Mouse (Mus musculus): ENCODE measurements around the gene Hltf.

The Hltf gene

GRCm38 (mm10) chr3:20147647-20148046, 90.0 kb downstream of the Hltf start:
- no peak for DNase-seq

GRCm38 (mm10) chr3:20150511-20150910, 92.9 kb downstream of the Hltf start:
- DNase-seq = no peak

GRCm38 (mm10) chr3:20151651-20152050, 94.0 kb downstream of the Hltf start:
- no peak for DNase-seq

DNA sequence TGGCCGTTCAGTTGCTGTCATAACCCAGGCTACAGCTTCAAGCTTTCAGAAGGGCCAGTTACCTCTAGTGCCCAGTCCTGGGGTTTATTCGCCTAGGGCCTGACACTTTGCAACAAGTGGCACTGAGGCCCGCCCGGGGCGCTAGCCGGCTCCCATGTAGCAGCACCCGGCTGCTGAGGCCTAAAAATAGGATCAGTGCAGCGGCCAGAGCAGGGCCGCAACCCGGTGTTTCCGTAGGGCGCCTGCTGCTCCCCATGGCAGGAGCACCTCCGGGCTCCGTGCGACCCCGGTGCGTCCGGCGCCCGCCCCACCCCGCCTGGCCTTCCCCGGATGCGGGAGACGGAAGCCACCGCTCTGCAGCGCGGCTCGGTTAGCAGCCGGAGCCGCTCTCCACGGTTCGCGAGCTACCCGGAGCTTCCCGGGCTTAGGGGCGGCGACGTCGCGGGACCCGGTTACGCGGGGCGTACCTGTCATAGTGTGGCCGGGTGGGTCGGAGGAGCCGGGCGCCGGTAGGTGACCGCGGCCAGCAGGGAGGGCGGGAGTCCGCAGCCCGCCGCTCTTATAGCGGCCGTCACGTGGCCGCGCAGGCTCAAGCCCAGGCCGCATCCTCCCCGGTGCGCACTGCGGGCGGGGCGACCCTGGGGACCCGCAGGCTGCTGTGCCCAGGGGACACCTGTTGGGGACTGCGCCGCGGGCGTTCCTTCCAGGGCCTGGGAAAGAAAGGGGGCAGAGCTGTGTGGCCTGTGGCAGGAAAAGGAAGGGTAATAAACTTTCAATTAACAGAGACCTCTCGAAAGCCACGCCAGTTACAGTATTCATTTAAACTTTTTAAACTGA, 97.1 kb downstream of the Hltf start, which contains the start of gene Gyg:
Gene Gyg, minus strand, starts transcription at position 787 of the 837 bp plus-strand sequence.
- DNase-seq = peak; percentile 67

DNA sequence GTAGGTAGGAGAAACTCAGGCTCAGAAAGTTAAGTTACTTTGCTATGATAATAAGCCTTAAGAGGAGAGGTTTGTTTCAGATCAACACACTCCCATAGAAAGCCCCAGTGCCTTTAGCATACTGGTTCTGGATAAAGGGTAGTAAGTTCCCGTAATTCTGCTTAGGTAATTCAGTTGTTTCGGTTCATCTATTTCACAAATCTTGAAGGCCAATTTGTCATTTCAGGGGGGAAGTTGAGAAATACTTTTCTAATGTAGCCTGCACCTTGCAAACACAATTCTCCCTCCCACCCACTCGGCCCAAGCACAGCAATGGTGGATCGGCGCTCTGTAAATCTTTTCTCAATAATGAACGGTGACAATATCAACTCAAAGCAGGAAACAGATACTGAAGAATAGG, 97.9 kb downstream of the Hltf start:
- no peak for DNase-seq

DNA sequence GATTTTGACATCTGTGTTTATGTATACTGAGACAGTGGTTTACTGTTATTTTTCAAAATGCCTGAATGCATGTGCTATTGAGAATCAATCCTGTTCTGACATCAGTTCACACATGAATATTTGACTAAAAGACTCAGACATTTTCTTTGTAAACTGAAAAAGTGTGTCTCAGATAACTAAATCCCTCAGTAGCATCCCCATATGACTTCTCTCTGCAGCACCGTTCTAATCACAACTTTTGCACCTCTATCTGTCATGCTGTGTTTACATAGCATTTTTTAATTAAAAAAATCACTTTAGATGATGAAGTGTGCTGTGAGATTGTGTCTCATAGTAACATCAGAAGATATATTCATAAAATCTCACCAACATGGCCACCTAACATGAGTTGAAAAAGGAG, 109.9 kb downstream of the Hltf start:
- no peak for DNase-seq
